Mouse (Mus musculus): ENCODE measurements at regions not wholly inside any gene's neighbourhood (a gene's known extent, or its start where the extent isn't known, plus 50 kb on each side); places are given as distances from the start of the nearest gene placed in this dataset.

GRCm38 (mm10) chr1:60657511-60657910 is 59.1 kb upstream of the Cd28 start:
- no peak for TF ChIP-seq TCF12 (IDR thresholded peaks at IDR 0.05; ENCODE audit: low read depth, low read length)
- no peak for TF ChIP-seq RCOR1 (IDR thresholded peaks at IDR 0.05; ENCODE audit: low read depth, low read length)
- no peak for TF ChIP-seq ZMIZ1 (IDR thresholded peaks at IDR 0.05; ENCODE audit: low read depth, low read length)
- no peak for TF ChIP-seq USF1 (IDR thresholded peaks at IDR 0.05; ENCODE audit: low read depth, low read length)
- no peak for TF ChIP-seq EP300 (IDR thresholded peaks at IDR 0.05; ENCODE audit: low read depth in 1 of 2, low read length in 2 of 2)
- no peak for TF ChIP-seq CTCF (IDR thresholded peaks at IDR 0.05 in 2 of 3, conservative IDR thresholded peaks at IDR 0.05 in 1 of 3; ENCODE audit: control insufficient read depth in 1 of 3, insufficient read depth in 1 of 3, low read depth in 2 of 3, low read length in 3 of 3, poor library complexity in 1 of 3, severe bottlenecking in 1 of 3)
- TF ChIP-seq POLR2A (IDR thresholded peaks at IDR 0.05; ENCODE audit: control insufficient read depth in 1 of 2, insufficient read depth in 1 of 2, low read depth in 1 of 2, low read length in 2 of 2, poor library complexity in 1 of 2): no peak
- TF ChIP-seq GATA1 (IDR thresholded peaks at IDR 0.05; ENCODE audit: low read depth, low read length): no peak
- TF ChIP-seq KAT2A (conservative IDR thresholded peaks at IDR 0.05; ENCODE audit: low read depth, low read length): no peak
